Mouse (Mus musculus): ENCODE measurements around the gene Rps6ka5. TPM values are rescaled to one million over a fixed set of nuclear protein-coding genes. Genes with fewer than 3 reads are reported as not detected.

The Rps6ka5 gene
- polyA plus RNA-seq (2014; fragmentation: Illumina TruSeq; extraction: RNeasy Lipid Tissue Mini Kit (QIAGEN cat#74804); ENCODE audit: low read depth, low replicate concordance): 7.6 TPM

DNA sequence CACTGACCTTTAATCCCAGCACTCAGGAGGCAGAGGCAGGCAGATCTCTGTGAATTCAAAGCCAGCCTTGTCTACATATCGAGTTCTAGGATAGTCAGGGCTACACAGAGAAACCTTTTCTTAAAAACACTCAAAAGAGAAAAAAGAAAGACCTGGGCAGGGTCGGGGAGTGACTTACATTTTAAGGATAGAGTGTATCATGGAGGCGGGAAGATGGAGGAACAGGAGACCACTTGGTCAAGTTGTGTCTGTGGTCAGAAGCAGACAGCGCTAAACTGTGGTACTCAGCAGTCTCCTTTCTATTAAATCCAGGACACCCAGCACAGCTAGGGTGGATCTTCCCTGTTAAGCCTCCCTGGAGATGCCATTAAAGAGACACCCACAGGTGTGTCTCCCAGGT, at the start of gene Rps6ka5:
Gene Rps6ka5, minus strand, starts transcription at position 333 of the 400 bp plus-strand sequence.

DNA sequence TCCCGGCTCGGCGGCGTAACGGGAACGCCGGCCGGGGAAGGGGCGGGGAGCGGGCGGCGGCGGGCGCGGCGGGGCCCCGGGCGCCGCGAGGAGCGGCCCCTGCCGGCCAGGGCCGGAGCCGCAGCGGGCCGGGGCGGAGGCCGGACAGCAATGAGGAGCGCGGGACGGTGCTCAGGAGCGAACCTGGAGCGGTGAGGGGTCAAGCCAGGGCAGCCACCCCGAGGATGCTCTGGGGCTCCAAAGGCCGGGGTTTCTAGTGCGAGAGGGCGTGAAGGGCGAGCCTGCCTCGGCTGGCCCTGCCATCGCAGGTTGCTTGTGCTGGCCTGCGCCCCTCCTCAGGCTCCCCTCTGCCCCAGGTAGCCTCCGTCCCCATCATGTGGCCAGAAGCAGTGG, 206.0 kb downstream of the Rps6ka5 start, which contains the start of gene Ttc7b:
Gene Ttc7b, minus strand, starts transcription at position 33 of the 393 bp plus-strand sequence.

Other genes with a start within 250 kb of the Rps6ka5 start
- 5.0 TPM for gene Ttc7b, start 206.2 kb downstream of the Rps6ka5 start, polyA plus RNA-seq (2014; fragmentation: Illumina TruSeq; extraction: RNeasy Lipid Tissue Mini Kit (QIAGEN cat#74804); ENCODE audit: low read depth, low replicate concordance)
- 10.1 TPM for gene Dglucy, start 52.1 kb upstream of the Rps6ka5 start, polyA plus RNA-seq (2014; fragmentation: Illumina TruSeq; extraction: RNeasy Lipid Tissue Mini Kit (QIAGEN cat#74804); ENCODE audit: low read depth, low replicate concordance)
- 1.2 TPM for gene Gpr68, start 181.2 kb upstream of the Rps6ka5 start, polyA plus RNA-seq (2014; fragmentation: Illumina TruSeq; extraction: RNeasy Lipid Tissue Mini Kit (QIAGEN cat#74804); ENCODE audit: low read depth, low replicate concordance)